Mouse (Mus musculus) liver, adult 2 months (tissue): ENCODE data around the gene Dbx1.

Experiments used
- CTCF ChIP-seq: fragments of 200-500 bp; IDR thresholded peaks from 2 replicates; pipeline ENCODE4 v1.5.1; 2011; ENCODE audit warnings: low read depth, low read length, control low read depth
- POLR2A ChIP-seq: fragments of 200-500 bp; IDR thresholded peaks from 2 replicates; pipeline ENCODE4 v1.6.1; 2011; ENCODE audit warnings: low read length, control low read depth; ENCODE audit not compliant: insufficient read depth; ENCODE audit errors: extremely low read depth

GRCm38 (mm10) chr7:49668260-49668857 is 31.7 kb upstream of the Dbx1 start:
- TF ChIP-seq CTCF = no peak
- TF ChIP-seq POLR2A = no peak
